Mouse (Mus musculus) stomach, postnatal 0 days (tissue): ENCODE measurements at regions not wholly inside any gene's neighbourhood (a gene's known extent, or its start where the extent isn't known, plus 50 kb on each side); places are given as distances from the start of the nearest gene placed in this dataset.

Source experiments
- ATAC-seq: fragments of 200-750 bp; cut with Nextera tagmentation; 2 replicates; pipeline ENCODE4 v1.8.0; 2017; ENCODE audit not compliant: low FRiP score, low TSS enrichment
- DNase-seq: peaks from one replicate; pipeline ENCODE4 v3.0.0-alpha.2; 2016; ENCODE audit warnings: low spot score
- H3K27ac ChIP-seq: fragments of 300-500 bp; sonication (generic); replicated peaks from 2 replicates; pipeline ENCODE4 v1.5.1; 2014; ENCODE audit warnings: mild to moderate bottlenecking, control low read depth
- H3K27me3 ChIP-seq: fragments of 300-500 bp; sonication (generic); 2 replicates; pipeline ENCODE4 v1.6.1; 2014; ENCODE audit warnings: low read length; ENCODE audit not compliant: control insufficient read depth, insufficient read depth
- H3K36me3 ChIP-seq: fragments of 300-500 bp; sonication (generic); 2 replicates; pipeline ENCODE4 v1.6.1; 2014; ENCODE audit warnings: low read length, mixed read lengths; ENCODE audit not compliant: control insufficient read depth, insufficient read depth
- H3K4me1 ChIP-seq: fragments of 300-500 bp; sonication (generic); replicated peaks from 2 replicates; pipeline ENCODE4 v1.6.1; 2014; ENCODE audit warnings: antibody characterized with exemption; ENCODE audit not compliant: control insufficient read depth, insufficient read depth
- H3K4me2 ChIP-seq: fragments of 300-500 bp; sonication (generic); replicated peaks from 2 replicates; pipeline ENCODE4 v1.6.1; 2014; ENCODE audit warnings: low read depth, mild to moderate bottlenecking, control low read depth, moderate library complexity
- H3K4me3 ChIP-seq: fragments of 300-500 bp; sonication (generic); 2 replicates; pipeline ENCODE4 v1.5.1; 2014; ENCODE audit warnings: low read depth, low read length, control low read depth
- H3K9ac ChIP-seq: fragments of 300-500 bp; sonication (generic); 2 replicates; pipeline ENCODE4 v1.6.1; 2014; ENCODE audit warnings: mild to moderate bottlenecking, low read length, control low read depth, mixed read lengths
- H3K9me3 ChIP-seq: fragments of 300-500 bp; sonication (generic); 2 replicates; pipeline ENCODE4 v1.6.1; 2016; ENCODE audit warnings: low read length; ENCODE audit not compliant: control insufficient read depth
- CTCF ChIP-seq: IDR thresholded peaks from 2 replicates; pipeline ENCODE4 v1.5.1; 2016; ENCODE audit warnings: antibody characterized with exemption, low read depth, mild to moderate bottlenecking, moderate library complexity
- EP300 ChIP-seq: optimal IDR thresholded peaks from 2 replicates; pipeline ENCODE3; 2016; ENCODE audit warnings: antibody characterized with exemption
- WGBS: fragments of 180-500 bp; shearing (Covaris S2); extraction: QIAGEN DNeasy Blood & Tissue Kit; methylation state at CpG from one replicate; pipeline ENCODE4 v1.1.7; 2014; 5-methylcytosine and 5-hydroxymethylcytosine counted together

DNA sequence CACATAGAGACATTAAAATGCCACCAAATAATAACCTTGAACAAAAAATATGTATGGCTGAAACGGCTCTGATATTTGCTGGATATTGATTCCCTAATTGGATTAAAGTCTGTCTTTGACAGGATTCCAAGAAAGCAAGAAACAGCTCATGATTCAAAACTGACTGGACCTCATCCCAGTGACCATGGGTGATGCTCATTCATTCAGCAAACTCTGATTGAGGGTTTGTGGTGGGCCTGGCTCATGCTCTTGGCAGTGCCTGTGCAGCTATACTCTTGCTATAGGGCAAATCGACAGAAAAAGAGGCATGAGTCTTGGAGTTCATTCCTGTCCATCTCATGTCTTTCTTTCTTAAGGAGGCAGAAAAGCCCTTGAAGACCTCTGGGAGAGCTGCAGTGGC, 98.7 kb downstream of the Otol1 start:
- Histone ChIP-seq H3K4me2 (no peak overlapping the region), H3K27ac (no peak overlapping the region), H3K4me1 (no peaks in the 10 kb centered on the region), H3K4me3 (no peak overlapping the region), H3K36me3 (no peaks in the 10 kb centered on the region), H3K27me3 (no peaks in the 10 kb centered on the region), H3K9me3 (no peaks in the 10 kb centered on the region), H3K9ac (no peak overlapping the region)
- DNase-seq (no peak), ATAC-seq (no peak)
- TF ChIP-seq CTCF (no peak), EP300 (no peak)
- WGBS, result 82% methylated on average over 2 of the region's 2 CpGs

DNA sequence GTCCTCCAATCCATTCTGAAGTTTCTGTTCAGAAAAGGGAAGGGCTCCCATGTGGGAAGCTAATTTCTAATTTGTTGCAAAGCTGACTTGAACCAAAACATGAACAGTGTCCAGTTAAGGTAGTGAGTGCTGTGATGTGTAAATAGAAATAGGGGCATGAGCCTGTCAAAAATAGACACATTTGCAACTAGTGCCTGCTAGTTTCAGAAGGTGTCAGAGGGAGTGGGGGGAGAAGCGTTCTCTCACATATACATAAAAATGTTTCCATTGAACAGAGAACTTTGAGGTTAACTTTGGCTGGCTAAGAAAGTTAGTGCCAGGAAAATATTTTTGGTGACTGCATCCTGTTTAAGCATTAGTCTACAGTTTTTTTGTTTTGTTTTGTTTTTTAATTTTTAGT, 118.8 kb downstream of the Otol1 start:
- WGBS, result 84% methylated on average over 1 of the region's 1 CpGs
- DNase-seq (no peak), ATAC-seq (no peak)
- Histone ChIP-seq H3K27ac (no peak overlapping the region), H3K9ac (no peak overlapping the region), H3K27me3 (no peaks in the 10 kb centered on the region), H3K9me3 (no peaks in the 10 kb centered on the region), H3K4me1 (no peaks in the 10 kb centered on the region), H3K4me3 (no peak overlapping the region), H3K4me2 (no peak overlapping the region), H3K36me3 (no peaks in the 10 kb centered on the region)
- TF ChIP-seq EP300 (no peak), CTCF (no peak)

DNA sequence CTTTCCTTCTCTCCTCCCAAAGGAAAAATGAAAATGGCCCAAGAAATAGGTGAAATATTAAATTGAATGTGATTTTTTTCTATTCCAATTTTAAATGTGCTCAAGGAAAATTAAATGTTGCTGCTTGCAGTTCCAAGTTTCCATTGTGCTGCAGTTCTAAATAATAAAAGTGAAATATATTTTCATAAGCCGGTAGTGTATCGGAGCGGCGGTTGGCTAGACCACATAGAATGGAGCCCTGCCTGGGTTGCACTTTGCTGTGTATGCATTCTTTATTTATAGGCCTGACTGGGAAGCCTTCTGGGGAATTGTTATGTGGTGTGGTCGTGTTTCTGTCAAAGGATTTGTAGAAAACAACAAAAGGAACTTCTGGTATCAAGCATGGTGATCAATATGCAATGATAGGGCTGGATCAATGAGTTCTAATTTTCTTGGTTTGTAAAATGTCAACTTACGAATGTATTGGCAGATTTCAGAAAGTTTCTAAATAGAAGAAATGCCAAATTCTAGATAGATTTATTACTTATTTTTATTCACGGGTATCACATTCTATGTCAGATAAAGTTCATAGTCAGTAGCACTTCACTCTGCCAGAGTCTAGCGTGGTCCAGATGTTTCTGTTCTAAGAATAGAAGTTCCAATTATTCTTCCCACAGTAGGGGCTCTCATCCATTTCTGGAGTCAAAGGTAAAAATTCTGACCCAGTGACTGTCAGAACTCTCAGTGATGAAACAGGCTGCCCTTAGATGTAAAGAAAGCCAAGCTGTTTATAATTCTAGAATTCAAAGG, 123.0 kb downstream of the Otol1 start:
- Histone ChIP-seq H3K4me1 (no peaks in the 10 kb centered on the region), H3K36me3 (no peaks in the 10 kb centered on the region), H3K9me3 (no peaks in the 10 kb centered on the region), H3K27me3 (no peaks in the 10 kb centered on the region), H3K4me3 (no peak overlapping the region), H3K4me2 (no peak overlapping the region), H3K27ac (no peak overlapping the region), H3K9ac (no peak overlapping the region)
- 70% methylated on average over 8 of the region's 8 CpGs for WGBS
- DNase-seq (no peak), ATAC-seq (no peak)
- TF ChIP-seq EP300, result no peak
- no peak for TF ChIP-seq CTCF

DNA sequence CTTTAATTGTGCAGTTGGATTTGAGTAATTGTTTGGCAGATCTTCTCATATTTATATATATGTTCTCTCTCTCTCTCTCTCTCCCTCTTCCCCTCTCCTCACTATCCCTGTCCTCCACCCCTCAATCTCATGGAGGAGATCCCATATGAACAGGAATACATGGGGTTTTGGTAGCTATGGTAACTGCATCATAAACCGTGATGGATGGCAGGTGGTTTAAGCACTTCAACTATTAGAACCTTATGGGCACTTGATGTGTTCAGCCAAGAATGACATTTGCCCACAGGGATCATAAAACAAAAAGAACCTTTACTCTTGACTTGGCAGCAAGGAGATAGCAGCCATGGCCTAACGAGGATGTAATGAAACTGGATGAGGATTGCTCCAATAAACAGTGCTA, 127.5 kb downstream of the Otol1 start:
- Histone ChIP-seq H3K4me3 (no peak overlapping the region), H3K9ac (no peak overlapping the region), H3K36me3 (no peaks in the 10 kb centered on the region), H3K4me1 (no peaks in the 10 kb centered on the region), H3K4me2 (no peak overlapping the region), H3K9me3 (no peaks in the 10 kb centered on the region), H3K27me3 (no peaks in the 10 kb centered on the region), H3K27ac (no peak overlapping the region)
- ATAC-seq (no peak), DNase-seq (no peak)
- TF ChIP-seq CTCF (no peak), EP300 (no peak)
- WGBS, result 82% methylated on average over 2 of the region's 2 CpGs

DNA sequence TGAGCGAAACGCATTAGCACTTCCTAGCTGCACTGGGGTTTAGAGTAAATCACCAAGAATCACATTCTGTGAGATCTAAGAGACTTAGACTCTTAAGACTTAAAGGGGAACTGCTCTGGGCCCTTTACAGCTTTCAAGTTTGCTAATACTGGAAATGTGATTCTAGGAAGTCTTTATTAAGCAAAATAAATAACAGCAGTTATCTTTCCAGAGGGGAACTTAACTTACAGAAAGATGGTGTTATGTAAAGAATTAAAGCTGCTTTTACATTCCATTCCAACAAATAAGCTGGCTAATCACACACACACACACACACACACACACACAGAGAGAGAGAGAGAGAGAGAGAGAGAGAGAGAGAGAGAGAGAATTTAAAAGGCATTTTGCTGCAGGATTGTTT, 131.1 kb downstream of the Otol1 start:
- DNase-seq, result no peak
- 64% methylated on average over 2 of the region's 2 CpGs for WGBS
- no peak for TF ChIP-seq EP300
- TF ChIP-seq CTCF, result no peak

DNA sequence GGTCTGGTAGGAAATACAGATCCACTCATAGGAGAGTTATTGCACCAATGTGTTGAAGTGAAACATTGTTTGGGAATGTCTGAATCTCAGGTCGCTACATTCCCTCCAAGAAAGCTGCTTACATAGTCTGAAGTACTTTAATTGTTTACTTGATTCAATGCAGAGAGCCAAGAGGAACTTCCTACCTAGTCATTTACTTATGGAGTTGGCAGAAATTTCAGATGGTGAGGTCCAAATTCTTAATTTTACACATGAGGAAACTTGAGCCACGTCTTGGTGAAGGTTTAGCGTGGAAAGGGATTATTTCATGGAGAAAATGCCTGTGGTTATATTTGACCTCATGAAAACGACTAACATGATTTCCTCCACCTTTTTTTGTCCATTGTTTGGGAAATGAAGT, 131.5 kb downstream of the Otol1 start:
- Histone ChIP-seq H3K27ac (no peak overlapping the region), H3K27me3 (no peaks in the 10 kb centered on the region), H3K4me3 (no peak overlapping the region), H3K4me1 (no peaks in the 10 kb centered on the region), H3K9me3 (no peaks in the 10 kb centered on the region), H3K9ac (no peak overlapping the region), H3K4me2 (no peak overlapping the region), H3K36me3 (no peaks in the 10 kb centered on the region)
- ATAC-seq, result no peak
- no peak for DNase-seq
- no peak for TF ChIP-seq EP300
- no peak for TF ChIP-seq CTCF
- WGBS, result 49% methylated on average over 4 of the region's 4 CpGs

More for the DNA sequence above, 131.1 kb downstream of the Otol1 start:
- H3K4me2 ChIP-seq, result no peak overlapping the region
- no peaks in the 10 kb centered on the region for H3K27me3 ChIP-seq
- no peak overlapping the region for H3K4me3 ChIP-seq
- ATAC-seq, result no peak
- H3K9me3 ChIP-seq, result no peaks in the 10 kb centered on the region
- H3K4me1 ChIP-seq, result no peaks in the 10 kb centered on the region
- no peaks in the 10 kb centered on the region for H3K36me3 ChIP-seq
- no peak overlapping the region for H3K9ac ChIP-seq
- no peak overlapping the region for H3K27ac ChIP-seq
